Mouse (Mus musculus) limb, embryonic 12.5 days (tissue): Measurements from ENCODE around the gene Epb41. TPM values are rescaled to one million over a fixed set of nuclear protein-coding genes. Genes with fewer than 3 reads are reported as not detected.

Experiments used
- ATAC-seq: fragments of 200-750 bp; cut with Nextera tagmentation; 2 replicates; pipeline ENCODE4 v1.8.0; 2017; ENCODE audit warnings: low read depth, moderate TSS enrichment; ENCODE audit not compliant: insufficient number of reproducible peaks, insufficient read depth, low FRiP score, low TSS enrichment
- H3K27ac ChIP-seq: fragments of 300-500 bp; sonication (generic); 2 replicates; pipeline ENCODE4 v1.5.1; 2016; ENCODE audit warnings: mild to moderate bottlenecking, moderate library complexity
- H3K27me3 ChIP-seq: fragments of 300-500 bp; sonication (generic); 2 replicates; pipeline ENCODE4 v1.6.1; 2016; ENCODE audit warnings: mild to moderate bottlenecking, moderate library complexity
- H3K36me3 ChIP-seq: fragments of 300-500 bp; sonication (generic); 2 replicates; pipeline ENCODE4 v1.6.1; 2016; ENCODE audit warnings: mild to moderate bottlenecking, moderate library complexity
- H3K4me1 ChIP-seq: fragments of 300-500 bp; sonication (generic); replicated peaks from 2 replicates; pipeline ENCODE4 v1.6.1; 2016
- H3K4me2 ChIP-seq: fragments of 300-500 bp; sonication (generic); 2 replicates; pipeline ENCODE4 v1.6.1; 2016; ENCODE audit warnings: mild to moderate bottlenecking, moderate library complexity
- H3K4me3 ChIP-seq: fragments of 300-500 bp; sonication (generic); replicated peaks from 2 replicates; pipeline ENCODE4 v1.5.1; 2016; ENCODE audit warnings: mild to moderate bottlenecking
- H3K9ac ChIP-seq: fragments of 300-500 bp; sonication (generic); replicated peaks from 2 replicates; pipeline ENCODE4 v1.6.1; 2016; ENCODE audit warnings: mild to moderate bottlenecking, moderate library complexity
- H3K9me3 ChIP-seq: fragments of 300-500 bp; sonication (generic); 2 replicates; pipeline ENCODE4 v1.6.1; 2016; ENCODE audit warnings: mild to moderate bottlenecking, moderate library complexity
- WGBS: fragments of 180-500 bp; shearing (Covaris S2); methylation state at CpG from one replicate; pipeline ENCODE4 v1.1.7; 2016; 5-methylcytosine and 5-hydroxymethylcytosine counted together
- polyA plus RNA-seq: library from polyadenylated mRNA; unstranded; fragments of >200 nt; fragmentation: Nextera tagmentation; extraction: Ambion mirVana; gene quantifications from 2 replicates; pipeline ENCODE4 v1.2.1, GENCODE M21; 2016

Epb41 gene
- polyA plus RNA-seq, 1 experiment from 2014 or later, result 118 TPM

DNA sequence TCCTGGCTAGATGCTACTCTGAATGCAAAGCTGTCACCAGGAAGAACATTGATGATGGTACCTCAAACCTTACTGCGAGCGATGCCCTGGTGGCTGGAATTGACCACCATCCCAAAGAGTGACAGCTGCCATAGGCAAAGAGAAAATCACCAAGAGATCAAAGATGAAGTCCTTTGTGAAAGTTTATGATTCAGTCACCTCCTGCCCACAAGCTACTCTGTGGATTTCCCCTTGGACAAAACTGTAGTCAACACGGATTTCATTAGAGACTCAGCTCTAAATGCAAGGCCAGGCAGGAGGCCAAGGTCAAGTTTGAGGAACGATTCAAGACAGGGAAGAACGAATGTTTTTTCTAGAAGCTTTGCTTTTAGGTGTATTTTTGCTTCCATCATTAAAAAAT lies 18.8 kb upstream of the Epb41 start:
- no peaks in the 10 kb centered on the region for H3K9me3 ChIP-seq

DNA sequence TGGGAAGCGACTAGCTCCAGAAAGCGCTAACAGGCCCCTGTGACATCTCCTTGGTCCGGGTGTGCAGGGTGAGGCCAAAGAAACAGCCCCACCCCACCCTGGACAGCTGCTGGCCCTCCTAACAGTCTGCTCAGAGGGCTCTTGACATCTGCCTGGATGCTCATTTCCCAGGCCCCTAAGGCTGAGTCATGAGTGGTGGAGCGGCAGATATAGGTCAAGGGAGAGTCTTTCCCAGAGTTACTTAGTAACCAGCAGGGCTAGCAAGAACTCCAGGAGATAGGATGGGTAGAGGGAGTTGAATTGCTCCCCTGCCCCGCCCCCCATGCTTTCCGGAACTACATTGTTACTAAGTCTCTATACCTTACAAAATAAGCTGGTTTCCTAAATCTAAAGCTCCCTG lies 18.0 kb upstream of the Epb41 start:
- no peaks in the 10 kb centered on the region for H3K4me1 ChIP-seq
- WGBS, result 72% methylated on average over 6 of the region's 6 CpGs
- no peak for ATAC-seq
- no peak overlapping the region for H3K4me3 ChIP-seq
- H3K9ac ChIP-seq, result no peak overlapping the region
- no peaks in the 10 kb centered on the region for H3K36me3 ChIP-seq
- H3K27ac ChIP-seq, result no peak overlapping the region
- no peaks in the 10 kb centered on the region for H3K27me3 ChIP-seq
- no peak overlapping the region for H3K4me2 ChIP-seq
- H3K9me3 ChIP-seq, result no peaks in the 10 kb centered on the region

More for the DNA sequence above, 18.8 kb upstream of the Epb41 start:
- Histone ChIP-seq H3K36me3 (no peaks in the 10 kb centered on the region), H3K4me2 (no peak overlapping the region), H3K4me3 (no peak overlapping the region), H3K4me1 (no peaks in the 10 kb centered on the region), H3K27ac (no peak overlapping the region), H3K27me3 (no peaks in the 10 kb centered on the region), H3K9ac (no peak overlapping the region)
- WGBS, result 89% methylated on average over 5 of the region's 5 CpGs
- ATAC-seq, result no peak

DNA sequence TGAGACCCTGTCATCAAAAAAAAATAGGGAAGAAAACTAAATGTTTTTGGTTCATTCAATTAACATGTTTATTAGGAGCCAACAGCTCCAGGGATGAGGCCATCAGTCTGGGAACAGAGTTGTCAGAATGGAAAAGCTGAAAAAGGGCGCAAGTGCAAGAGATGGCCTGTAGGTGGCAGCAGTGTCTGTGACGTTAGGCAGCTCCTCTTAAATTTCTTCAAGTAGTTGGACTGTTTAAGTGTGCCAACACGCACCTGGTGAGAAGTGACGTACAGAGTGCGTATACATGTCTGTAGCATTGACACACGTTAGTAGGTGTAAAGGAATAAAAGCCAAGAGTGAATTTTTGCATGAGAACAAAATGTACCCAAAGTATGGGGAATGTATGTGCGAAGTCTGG lies 13.8 kb upstream of the Epb41 start:
- peaks cover 4% of the 10 kb centered on the region for H3K4me1 ChIP-seq
- H3K27ac ChIP-seq, result no peak overlapping the region
- H3K4me3 ChIP-seq, result no peak overlapping the region
- H3K9ac ChIP-seq, result no peak overlapping the region
- no peaks in the 10 kb centered on the region for H3K36me3 ChIP-seq
- H3K4me2 ChIP-seq, result no peak overlapping the region
- no peaks in the 10 kb centered on the region for H3K27me3 ChIP-seq
- no peaks in the 10 kb centered on the region for H3K9me3 ChIP-seq
- 19% methylated on average over 7 of the region's 7 CpGs for WGBS
- no peak for ATAC-seq

DNA sequence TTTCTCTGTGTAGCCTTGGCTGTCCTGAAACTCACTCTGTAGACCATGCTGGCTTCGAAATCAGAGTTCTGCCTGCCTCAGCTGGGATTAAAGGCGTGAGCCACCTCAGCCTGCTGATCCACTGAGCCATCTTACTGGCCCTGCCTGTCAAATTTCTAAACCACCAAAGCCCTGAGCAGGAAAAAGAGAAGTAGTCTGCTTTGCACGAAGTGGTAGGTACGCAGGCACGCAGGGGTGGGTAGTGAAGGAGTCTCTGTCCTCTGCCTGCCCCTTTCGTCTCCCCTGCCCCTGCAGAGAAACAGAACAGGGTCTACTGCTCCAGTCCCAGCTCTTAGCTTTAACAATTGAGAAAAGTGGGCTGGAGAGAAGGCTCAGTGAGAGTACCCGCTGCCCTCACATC lies 10.0 kb upstream of the Epb41 start:
- Histone ChIP-seq H3K9ac (no peak overlapping the region), H3K4me3 (no peak overlapping the region), H3K27me3 (no peaks in the 10 kb centered on the region; the same call in 1 of the 2 replicates), H3K27ac (no peak overlapping the region), H3K4me1 (peaks cover 8% of the 10 kb centered on the region), H3K9me3 (no peaks in the 10 kb centered on the region), H3K36me3 (no peaks in the 10 kb centered on the region), H3K4me2 (no peak overlapping the region)
- no peak for ATAC-seq
- WGBS, result 81% methylated on average over 7 of the region's 7 CpGs

DNA sequence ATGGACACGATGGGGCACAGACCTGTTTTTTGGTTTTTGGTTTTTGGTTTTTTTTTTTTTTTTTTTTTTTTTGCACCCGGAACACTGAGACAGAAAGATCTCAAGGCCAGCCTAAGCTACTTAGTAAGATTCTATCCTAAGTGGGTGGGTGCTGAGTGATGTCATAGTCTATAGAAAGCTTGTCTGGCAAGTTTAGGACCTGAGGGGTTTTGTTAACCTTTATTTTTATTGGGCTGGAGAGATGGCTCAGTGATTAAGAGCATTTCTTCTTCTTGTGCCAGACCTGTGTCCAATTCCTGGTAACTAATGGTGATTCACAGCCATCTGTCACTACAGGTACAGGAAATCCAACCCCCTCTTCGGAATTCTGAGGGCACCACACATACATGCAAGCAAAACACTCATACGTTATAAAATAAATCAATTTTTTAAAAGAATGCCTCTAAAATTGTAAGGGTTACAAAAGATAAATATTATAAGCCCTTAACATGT lies 5.4 kb upstream of the Epb41 start:
- ATAC-seq, result no peak
- Histone ChIP-seq H3K4me2 (no peak overlapping the region), H3K4me1 (peaks cover 16% of the 10 kb centered on the region), H3K27ac (no peak overlapping the region), H3K9me3 (no peaks in the 10 kb centered on the region), H3K9ac (no peak overlapping the region), H3K36me3 (no peaks in the 10 kb centered on the region), H3K4me3 (no peak overlapping the region), H3K27me3 (peaks cover 11% of the 10 kb centered on the region)
- WGBS, result 68% methylated on average over 4 of the region's 4 CpGs

DNA sequence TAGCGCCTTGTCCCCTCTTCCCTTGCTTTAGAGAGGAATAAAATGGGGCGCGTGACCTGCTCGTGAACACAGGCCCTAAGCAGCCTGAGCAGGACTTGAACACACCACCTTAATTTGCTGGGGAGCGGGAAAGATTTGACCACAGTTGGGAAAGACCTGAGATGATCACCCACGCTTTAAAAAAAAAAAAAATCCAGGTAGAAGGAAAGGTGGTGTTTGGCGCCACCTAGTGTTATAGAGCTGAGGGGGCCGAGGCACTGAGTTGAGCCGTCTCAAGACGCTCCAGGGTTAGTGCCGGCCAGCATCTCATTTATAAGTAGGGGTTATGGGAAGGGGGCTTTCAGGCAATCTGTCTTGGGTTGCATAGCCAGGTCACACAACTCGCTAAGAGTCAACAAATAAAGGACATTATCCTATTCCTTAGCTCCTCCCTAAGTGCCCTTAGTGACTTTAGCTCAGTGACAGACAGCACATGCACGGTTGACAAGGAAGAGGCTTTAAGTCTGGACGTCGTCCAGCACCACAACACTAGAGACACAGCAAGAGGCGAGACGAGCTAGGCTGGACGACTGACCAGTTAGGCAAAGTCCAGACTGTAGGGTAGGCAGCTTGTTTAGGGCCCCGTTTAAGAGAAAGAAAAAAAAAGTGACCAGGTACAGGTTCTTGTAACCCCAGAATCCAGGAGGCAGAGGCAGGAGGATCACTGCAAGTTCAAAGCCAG lies 4.6 kb upstream of the Epb41 start:
- Histone ChIP-seq H3K36me3 (no peaks in the 10 kb centered on the region), H3K9me3 (no peaks in the 10 kb centered on the region), H3K4me1 (peaks cover 16% of the 10 kb centered on the region), H3K27me3 (peaks cover 11% of the 10 kb centered on the region), H3K4me2 (no peak overlapping the region; the same call in 1 of the 2 replicates), H3K27ac (no peak overlapping the region), H3K4me3 (no peak overlapping the region), H3K9ac (no peak overlapping the region)
- ATAC-seq, result no peak
- WGBS, result 16% methylated on average over 19 of the region's 19 CpGs

DNA sequence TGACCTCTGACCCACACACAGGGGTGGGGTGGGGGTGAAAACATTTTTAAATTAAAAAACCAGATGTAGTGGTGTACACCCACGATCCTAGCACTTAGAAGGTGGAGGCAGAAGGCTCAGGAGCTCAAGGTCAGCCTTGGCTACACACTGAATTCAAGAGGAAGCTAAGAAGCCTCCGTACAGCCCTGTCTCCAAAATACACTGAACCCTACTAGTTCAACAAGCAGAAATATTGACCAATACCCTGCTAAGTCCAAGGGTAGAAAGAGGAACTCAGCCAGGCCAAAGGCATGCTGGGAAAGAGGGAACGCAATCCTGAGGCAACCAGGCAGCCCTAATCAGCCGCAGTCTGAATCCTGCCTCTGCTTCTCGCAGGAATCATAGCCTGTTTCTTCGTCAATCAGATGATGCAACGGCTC lies 3.2 kb upstream of the Epb41 start:
- Histone ChIP-seq H3K4me1 (peaks cover 17% of the 10 kb centered on the region), H3K9ac (no peak overlapping the region), H3K4me2 (no peak overlapping the region), H3K9me3 (no peaks in the 10 kb centered on the region), H3K36me3 (no peaks in the 10 kb centered on the region), H3K4me3 (no peak overlapping the region), H3K27ac (no peak overlapping the region), H3K27me3 (peaks cover 14% of the 10 kb centered on the region)
- no peak for ATAC-seq
- WGBS, result 57% methylated on average over 7 of the region's 7 CpGs

DNA sequence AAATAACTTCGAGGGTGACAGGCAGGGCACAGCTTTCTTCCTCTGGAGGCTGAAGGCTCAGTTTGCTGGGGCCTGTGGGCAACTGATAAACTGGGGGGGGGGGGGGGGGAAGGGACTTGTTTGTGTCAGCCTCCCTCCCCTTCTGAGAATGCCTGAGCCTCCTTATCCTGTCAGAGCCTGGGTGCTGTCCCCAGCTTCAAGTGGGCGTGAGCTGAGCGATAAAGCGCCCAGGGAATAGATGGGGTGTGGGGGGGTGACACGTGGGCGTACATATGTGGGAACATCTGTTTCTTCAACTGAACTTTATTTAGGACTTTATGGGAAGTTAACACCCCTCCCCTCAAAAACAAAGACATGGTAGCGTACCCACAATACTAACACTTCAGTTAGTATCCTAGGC lies 2.3 kb upstream of the Epb41 start:
- no peak overlapping the region for H3K4me2 ChIP-seq
- H3K27ac ChIP-seq, result no peak overlapping the region
- no peak for ATAC-seq
- no peak overlapping the region for H3K4me3 ChIP-seq
- H3K4me1 ChIP-seq, result peaks cover 23% of the 10 kb centered on the region
- WGBS, result 71% methylated on average over 7 of the region's 7 CpGs
- peaks cover 21% of the 10 kb centered on the region for H3K27me3 ChIP-seq
- H3K36me3 ChIP-seq, result no peaks in the 10 kb centered on the region
- H3K9me3 ChIP-seq, result no peaks in the 10 kb centered on the region
- no peak overlapping the region for H3K9ac ChIP-seq

DNA sequence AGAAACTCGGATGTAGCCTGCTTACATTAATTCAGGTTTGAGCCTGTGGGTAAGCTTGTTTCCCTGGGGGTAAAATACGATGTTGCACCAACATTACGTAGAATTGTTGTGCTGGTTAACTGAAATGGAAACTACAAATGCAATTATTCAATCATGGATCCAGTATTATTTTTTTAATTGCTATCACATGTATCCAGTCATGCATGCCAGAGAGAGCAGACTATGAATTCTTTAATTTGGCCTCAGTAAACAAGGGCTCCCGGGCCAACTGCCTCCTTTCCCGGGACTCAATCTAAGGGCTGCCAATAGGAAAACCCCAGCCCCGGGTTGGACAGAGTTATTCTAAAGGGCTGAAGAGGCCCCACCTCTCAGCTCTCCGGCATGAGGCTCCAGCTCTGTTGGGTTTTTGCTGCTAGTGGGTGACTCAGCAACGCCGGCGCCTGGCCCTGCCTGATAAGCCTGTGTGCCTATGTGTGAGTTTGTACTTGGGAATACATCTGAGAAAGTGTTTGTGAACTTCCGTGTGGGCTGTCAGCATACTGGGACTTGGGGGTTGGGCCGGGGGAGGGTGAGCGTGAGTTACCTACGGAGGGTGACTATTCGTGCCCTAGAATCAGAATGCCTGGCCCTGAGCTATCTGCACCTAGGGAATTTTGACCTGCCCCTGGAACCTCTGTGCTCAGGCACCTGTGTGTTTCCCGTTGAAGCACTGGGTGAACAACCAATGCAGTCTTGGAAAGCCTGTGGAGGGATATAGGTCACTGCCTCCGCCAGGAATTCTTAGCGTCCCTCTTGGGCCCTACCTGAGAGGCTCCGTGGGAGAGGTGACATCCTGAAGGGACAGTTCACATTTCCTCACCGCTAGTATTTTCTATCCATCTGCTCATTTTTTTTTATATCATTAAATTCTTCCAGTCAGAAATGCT lies 1.6 kb upstream of the Epb41 start:
- peak overlapping the region; percentile 41; the same call in 1 of the 2 replicates for H3K27ac ChIP-seq
- no peak overlapping the region for H3K4me3 ChIP-seq
- peaks cover 21% of the 10 kb centered on the region for H3K27me3 ChIP-seq

DNA sequence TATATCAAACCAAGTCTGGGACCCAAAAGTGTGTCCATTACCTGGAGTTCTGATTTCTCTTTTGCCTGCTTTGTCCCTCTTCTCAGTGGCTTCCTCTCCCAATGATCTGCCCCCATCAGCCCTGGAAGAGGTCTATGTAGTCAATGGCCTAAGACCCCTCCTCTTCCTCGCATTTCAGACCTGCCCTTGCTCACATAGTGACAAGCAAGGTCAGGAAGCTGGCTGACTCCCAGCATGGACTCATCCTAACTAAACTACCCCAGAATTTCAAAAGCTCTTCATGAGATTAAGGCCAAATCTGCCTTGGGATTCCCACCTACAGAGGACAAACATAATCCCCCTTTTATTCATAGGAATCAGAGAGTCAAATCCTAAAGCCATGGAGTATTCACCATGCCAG lies 675 bp upstream of the Epb41 start:
- Histone ChIP-seq H3K4me2 (peak overlapping the region; percentile 96), H3K4me3 (peak overlapping the region; percentile 76), H3K27me3 (peaks cover 21% of the 10 kb centered on the region), H3K9me3 (no peaks in the 10 kb centered on the region), H3K4me1 (peaks cover 23% of the 10 kb centered on the region), H3K27ac (no peak overlapping the region), H3K36me3 (no peaks in the 10 kb centered on the region), H3K9ac (no peak overlapping the region)
- ATAC-seq, result no peak
- WGBS, result 56% methylated on average over 1 of the region's 1 CpGs

More for the DNA sequence above, 1.6 kb upstream of the Epb41 start:
- ATAC-seq, result no peak
- no peaks in the 10 kb centered on the region for H3K9me3 ChIP-seq
- WGBS, result 29% methylated on average over 20 of the region's 20 CpGs
- no peak overlapping the region for H3K9ac ChIP-seq
- peaks cover 23% of the 10 kb centered on the region for H3K4me1 ChIP-seq
- H3K4me2 ChIP-seq, result no peak overlapping the region
- H3K36me3 ChIP-seq, result no peaks in the 10 kb centered on the region
